ENCODE assay signal across 22 mouse cellular contexts in genomic region chr19:11119338-11119737, GRCm38 (mm10). TPM values are rescaled to one million over a fixed set of nuclear protein-coding genes. Genes with fewer than 3 reads are reported as not detected.
A peak's percentile ranks its signal among the peaks of the same experiment; 100 is the strongest.
DNase-seq lines count a peak whose midpoint lies in the region; ATAC-seq and TF ChIP-seq lines count a peak whose summit lies in the region.
"Had no signal": no experiment of that assay in that cellular context is flagged by ENCODE, and none has a peak within 500 bp of the region (broad histone marks: within the 10 kb centered on the region; RNA-seq: fewer than 3 reads in every experiment).

No protein-coding gene starts in this region.

- H3K9ac ChIP-seq in forebrain, postnatal 0 days, result no peak overlapping the region
- no peak overlapping the region for H3K9ac ChIP-seq in forebrain, embryonic 16.5 days (replicated peaks; ENCODE audit: low read depth, low read length)
- H3K9ac ChIP-seq in lung, postnatal 0 days (replicated peaks; ENCODE audit: low read depth), result no peak overlapping the region
- H3K9ac ChIP-seq: embryonic facial prominence, embryonic 13.5 days; midbrain, embryonic 13.5 days had no signal

- TF ChIP-seq CTCF in forebrain, postnatal 0 days (IDR thresholded peaks at IDR 0.05; ENCODE audit: low read depth), result no peak
- TF ChIP-seq CTCF in lung, postnatal 0 days (IDR thresholded peaks at IDR 0.05), result no peak

- no peaks in the 10 kb centered on the region for H3K9me3 ChIP-seq in forebrain, postnatal 0 days (ENCODE audit: low read length)
- no peaks in the 10 kb centered on the region for H3K9me3 ChIP-seq in forebrain, embryonic 16.5 days (ENCODE audit: control insufficient read depth, low read length)
- H3K9me3 ChIP-seq in lung, postnatal 0 days (ENCODE audit: low read length), result no peaks in the 10 kb centered on the region
- H3K9me3 ChIP-seq: embryonic facial prominence, embryonic 13.5 days; heart, embryonic 10.5 days had no signal

- no peak overlapping the region for H3K4me2 ChIP-seq in forebrain, postnatal 0 days (ENCODE audit: low read depth)
- no peak overlapping the region for H3K4me2 ChIP-seq in forebrain, embryonic 16.5 days (ENCODE audit: low read length)
- H3K4me2 ChIP-seq in lung, postnatal 0 days (replicated peaks; ENCODE audit: low read depth, low read length), result no peak overlapping the region
- H3K4me2 ChIP-seq: embryonic facial prominence, embryonic 13.5 days; midbrain, embryonic 13.5 days had no signal

- no peaks in the 10 kb centered on the region for H3K36me3 ChIP-seq in forebrain, postnatal 0 days (ENCODE audit: insufficient read depth)
- no peaks in the 10 kb centered on the region for H3K36me3 ChIP-seq in forebrain, embryonic 16.5 days (ENCODE audit: control insufficient read depth, insufficient read depth)
- H3K36me3 ChIP-seq in lung, postnatal 0 days (ENCODE audit: insufficient read depth, low read length), result no peaks in the 10 kb centered on the region
- H3K36me3 ChIP-seq: embryonic facial prominence, embryonic 13.5 days; forebrain, embryonic 10.5 days; heart, embryonic 10.5 days; midbrain, embryonic 13.5 days had no signal

- no peak; the same call in 1 of the 2 replicates for TF ChIP-seq EP300 in lung, postnatal 0 days (IDR thresholded peaks at IDR 0.05)

- DNase-seq in forebrain, postnatal 0 days, result peak; percentile 1
- peak; percentile 54 for DNase-seq in lung, postnatal 0 days (ENCODE audit: low spot score)
- DNase-seq in lung, postnatal 14 days, result no peak
- DNase-seq in naive thymus-derived CD4-positive, alpha-beta T cell, adult 2 months (ENCODE audit: low read depth), result peak; percentile 5
- no peak for DNase-seq in neural tube, embryonic 10.5 days (ENCODE audit: extremely low spot score, low spot score)
- DNase-seq: adrenal gland, adult 8-10 months; cerebellum, postnatal 25 days; heart, postnatal 36 days; thymus, adult 2 months had no signal

- no peaks in the 10 kb centered on the region for H3K4me1 ChIP-seq in forebrain, postnatal 0 days (ENCODE audit: insufficient read depth)
- no peaks in the 10 kb centered on the region for H3K4me1 ChIP-seq in forebrain, embryonic 16.5 days (replicated peaks; ENCODE audit: control insufficient read depth, insufficient read depth, low read length)
- no peaks in the 10 kb centered on the region for H3K4me1 ChIP-seq in lung, postnatal 0 days (ENCODE audit: insufficient read depth, low read depth, low read length)
- H3K4me1 ChIP-seq: embryonic facial prominence, embryonic 13.5 days; forebrain, embryonic 10.5 days; heart, embryonic 10.5 days; midbrain, embryonic 13.5 days had no signal

- no peak for ATAC-seq in forebrain, postnatal 0 days
- no peak for ATAC-seq in forebrain, embryonic 16.5 days
- no peak for ATAC-seq in lung, postnatal 0 days
- peak; percentile 45 for ATAC-seq in common myeloid progenitor, adult 5-6 weeks (replicated peaks; ENCODE audit: low read depth, poor library complexity, severe bottlenecking)
- ATAC-seq in inflammation-experienced regulatory T-cells, adult 6 months, result no peak
- ATAC-seq: midbrain, embryonic 13.5 days had no signal

- no peak overlapping the region for H3K27ac ChIP-seq in forebrain, postnatal 0 days (ENCODE audit: low read depth, low read length)
- no peak overlapping the region for H3K27ac ChIP-seq in forebrain, embryonic 16.5 days (ENCODE audit: low read length)
- no peak overlapping the region for H3K27ac ChIP-seq in lung, postnatal 0 days (ENCODE audit: low read length)
- H3K27ac ChIP-seq: embryonic facial prominence, embryonic 13.5 days; forebrain, embryonic 10.5 days; heart, embryonic 10.5 days; midbrain, embryonic 13.5 days had no signal

- 80% methylated on average over 2 of the region's 2 CpGs for WGBS in forebrain, postnatal 0 days
- 83% methylated on average over 2 of the region's 2 CpGs for WGBS in forebrain, embryonic 16.5 days
- WGBS in lung, postnatal 0 days, result 78% methylated on average over 2 of the region's 2 CpGs

- no peaks in the 10 kb centered on the region for H3K27me3 ChIP-seq in forebrain, postnatal 0 days (ENCODE audit: insufficient read depth, low read length)
- H3K27me3 ChIP-seq in forebrain, embryonic 16.5 days (replicated peaks; ENCODE audit: control insufficient read depth, insufficient read depth, low read length), result no peaks in the 10 kb centered on the region
- H3K27me3 ChIP-seq in lung, postnatal 0 days (replicated peaks; ENCODE audit: insufficient read depth, low read length), result no peaks in the 10 kb centered on the region
- H3K27me3 ChIP-seq: embryonic facial prominence, embryonic 13.5 days; midbrain, embryonic 13.5 days had no signal

- no peak overlapping the region for H3K4me3 ChIP-seq in forebrain, postnatal 0 days (ENCODE audit: low read depth, low read length)
- no peak overlapping the region for H3K4me3 ChIP-seq in forebrain, embryonic 16.5 days (replicated peaks; ENCODE audit: low read length)
- H3K4me3 ChIP-seq in lung, postnatal 0 days (ENCODE audit: low read depth, low read length), result no peak overlapping the region
- H3K4me3 ChIP-seq: embryonic facial prominence, embryonic 13.5 days; forebrain, embryonic 10.5 days; heart, embryonic 10.5 days; midbrain, embryonic 13.5 days had no signal

RNA-seq across cellular contexts. Expression of gene 1700017D01Rik, which starts 11.3 kb away (rescaled TPM):
- not detected in 2 replicates for total RNA-seq in forebrain, postnatal 0 days (2014; rRNA removed)
- polyA plus RNA-seq in forebrain, postnatal 0 days (2015; fragmentation: Nextera tagmentation; extraction: Ambion mirVana), result not detected in 2 replicates
- not detected in 2 replicates for polyA plus RNA-seq in forebrain, embryonic 16.5 days (2015; fragmentation: Nextera tagmentation; extraction: Ambion mirVana)
- not detected in 2 replicates for polyA plus RNA-seq in lung, postnatal 0 days (2015; fragmentation: Nextera tagmentation; extraction: Ambion mirVana)
- total RNA-seq in common myeloid progenitor, adult 5-6 weeks (2017), result not detected in 2 replicates
- polyA plus RNA-seq in inflammation-experienced regulatory T-cells, adult 6 months (2017; shearing (Covaris generic)), result not detected
- total RNA-seq: adrenal gland, adult 8-10 months; gastrocnemius, adult 8-10 months; heart, postnatal 36 days; layer of hippocampus, postnatal 36 days had no signal
- polyA plus RNA-seq: embryonic facial prominence, embryonic 13.5 days; forebrain, embryonic 10.5 days; heart, embryonic 10.5 days; kidney, embryonic 14.5 days; limb, embryonic 11.5 days; lung, embryonic 16.5 days; midbrain, embryonic 13.5 days; neural tube, embryonic 11.5 days had no signal

RNA-seq across cellular contexts. Expression of gene Ms4a8a, which starts 38.4 kb away (rescaled TPM):
- total RNA-seq in forebrain, postnatal 0 days (2014; rRNA removed), result not detected in 2 replicates
- not detected in 2 replicates for polyA plus RNA-seq in forebrain, postnatal 0 days (2015; fragmentation: Nextera tagmentation; extraction: Ambion mirVana)
- not detected in 2 replicates for polyA plus RNA-seq in forebrain, embryonic 16.5 days (2015; fragmentation: Nextera tagmentation; extraction: Ambion mirVana)
- 3.3 and 4.5 TPM in 2 replicates for polyA plus RNA-seq in lung, postnatal 0 days (2015; fragmentation: Nextera tagmentation; extraction: Ambion mirVana)
- not detected in 2 replicates for total RNA-seq in common myeloid progenitor, adult 5-6 weeks (2017)
- under 1 TPM in 1 of 3 experiments, not detected in 2; 0.54 TPM for polyA plus RNA-seq in inflammation-experienced regulatory T-cells, adult 6 months (2017; shearing (Covaris generic))
- total RNA-seq: layer of hippocampus, postnatal 36 days had no signal
- polyA plus RNA-seq: embryonic facial prominence, embryonic 13.5 days; forebrain, embryonic 10.5 days; heart, embryonic 10.5 days; kidney, embryonic 14.5 days; limb, embryonic 11.5 days; lung, embryonic 16.5 days; midbrain, embryonic 13.5 days; neural tube, embryonic 11.5 days had no signal

RNA-seq across cellular contexts. Expression of gene 1700025F22Rik, which starts 45.8 kb away (rescaled TPM):
- total RNA-seq in forebrain, postnatal 0 days (2014; rRNA removed), result not detected in 2 replicates
- polyA plus RNA-seq in forebrain, postnatal 0 days (2015; fragmentation: Nextera tagmentation; extraction: Ambion mirVana), result not detected in 2 replicates
- not detected in 2 replicates for polyA plus RNA-seq in forebrain, embryonic 16.5 days (2015; fragmentation: Nextera tagmentation; extraction: Ambion mirVana)
- polyA plus RNA-seq in lung, postnatal 0 days (2015; fragmentation: Nextera tagmentation; extraction: Ambion mirVana), result not detected in 2 replicates
- not detected in 2 replicates for total RNA-seq in common myeloid progenitor, adult 5-6 weeks (2017)
- polyA plus RNA-seq in inflammation-experienced regulatory T-cells, adult 6 months (2017; shearing (Covaris generic)), result not detected
- total RNA-seq: adrenal gland, adult 8-10 months; gastrocnemius, adult 8-10 months; heart, postnatal 36 days; layer of hippocampus, postnatal 36 days had no signal
- polyA plus RNA-seq: embryonic facial prominence, embryonic 13.5 days; forebrain, embryonic 10.5 days; heart, embryonic 10.5 days; kidney, embryonic 14.5 days; limb, embryonic 11.5 days; lung, embryonic 16.5 days; midbrain, embryonic 13.5 days; neural tube, embryonic 11.5 days; thymus, adult 2 months had no signal

Comparison
In these comparisons a context has a peak if more than half of its experiments do, and no peak if none do; other contexts are left out.
1. DNase-seq: peak in forebrain, postnatal 0 days (single experiment), lung, postnatal 0 days (single experiment) and naive thymus-derived CD4-positive, alpha-beta T cell, adult 2 months (single experiment); none in lung, postnatal 14 days (single experiment) and neural tube, embryonic 10.5 days (single experiment).